Mouse (Mus musculus): ENCODE measurements around the gene S100a14. TPM values are rescaled to one million over a fixed set of nuclear protein-coding genes. Genes with fewer than 3 reads are reported as not detected.

The S100a14 gene
- polyA plus RNA-seq, 1 experiment from 2014 or later = 7.5 TPM

DNA sequence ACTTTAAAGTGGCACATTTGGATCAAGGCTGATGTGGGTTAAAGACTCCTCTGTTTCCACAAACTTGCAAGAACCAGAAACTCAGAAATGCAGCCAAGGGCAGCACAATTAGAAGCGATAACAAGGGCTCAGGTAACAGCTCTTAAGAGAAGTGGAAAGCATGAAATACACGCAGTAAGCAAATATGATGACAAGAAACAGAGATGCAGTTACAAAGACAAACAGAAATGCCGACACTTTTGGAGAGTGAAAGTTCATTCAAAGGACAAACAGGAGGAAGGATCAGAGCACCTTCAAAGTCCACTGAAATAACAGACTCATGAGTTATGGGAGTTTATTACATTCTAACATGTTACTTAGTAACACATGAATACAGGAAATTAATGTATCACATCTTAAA is 20.3 kb upstream of the S100a14 start:
- WGBS = 71% methylated on average over 3 of the region's 3 CpGs
- no peak overlapping the region for H3K4me2 ChIP-seq (replicated peaks; ENCODE audit: low read depth, low read length)
- ATAC-seq (ENCODE audit: low FRiP score, low TSS enrichment) = no peak

DNA sequence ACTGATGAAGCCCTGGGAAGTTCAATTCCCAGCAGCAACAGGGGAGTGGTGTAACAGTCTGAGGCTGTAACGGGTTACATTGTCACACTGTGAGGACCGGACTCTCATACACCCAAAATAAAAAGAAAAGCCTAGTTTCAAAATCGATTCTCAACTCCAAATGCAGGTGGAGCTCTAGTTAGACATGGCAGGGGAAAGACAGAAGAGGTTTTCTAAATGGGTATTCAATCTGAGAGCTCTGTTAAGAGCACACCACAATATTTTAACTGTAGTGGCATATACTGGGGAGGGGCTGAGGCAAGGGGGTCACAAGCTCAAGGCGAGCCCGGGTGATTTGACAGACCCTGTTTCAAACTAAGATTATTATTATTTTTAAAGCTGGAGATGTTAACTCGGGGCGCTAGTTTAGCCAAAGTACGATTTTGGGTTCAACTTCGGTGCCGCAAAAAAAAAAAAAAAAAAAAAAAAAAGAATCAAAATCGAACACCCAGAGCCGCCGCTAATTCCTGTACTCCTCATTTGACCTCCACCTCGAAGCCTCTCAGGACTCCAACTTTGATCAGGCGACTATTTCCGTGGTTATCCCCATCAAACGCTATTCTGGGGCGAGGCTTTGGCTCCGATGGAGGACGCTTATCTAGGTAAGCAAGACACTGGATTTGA is 18.2 kb upstream of the S100a14 start:
- Histone ChIP-seq H3K27ac (ENCODE audit: low read length) (peak overlapping the region; percentile 98), H3K27me3 (ENCODE audit: insufficient read depth, low read length) (no peaks in the 10 kb centered on the region), H3K4me1 (ENCODE audit: insufficient read depth, low read length) (peaks cover 15% of the 10 kb centered on the region), H3K4me2 (replicated peaks; ENCODE audit: low read depth, low read length) (peak overlapping the region; percentile 74), H3K4me3 (ENCODE audit: low read length) (peak overlapping the region; percentile 98), H3K9ac (replicated peaks; ENCODE audit: low read length) (peak overlapping the region; percentile 100), H3K36me3 (ENCODE audit: insufficient read depth, low read length) (peaks cover 34% of the 10 kb centered on the region), H3K9me3 (ENCODE audit: low read length) (no peaks in the 10 kb centered on the region)
- ATAC-seq (ENCODE audit: low FRiP score, low TSS enrichment) = no peak
- 2% methylated on average over 20 of the region's 20 CpGs for WGBS

More for the DNA sequence above, 20.3 kb upstream of the S100a14 start:
- H3K9me3 ChIP-seq (ENCODE audit: low read length) = no peaks in the 10 kb centered on the region
- H3K27me3 ChIP-seq (ENCODE audit: insufficient read depth, low read length) = no peaks in the 10 kb centered on the region
- H3K4me3 ChIP-seq (ENCODE audit: low read length) = no peak overlapping the region
- H3K9ac ChIP-seq (replicated peaks; ENCODE audit: low read length) = no peak overlapping the region
- peaks cover 53% of the 10 kb centered on the region for H3K36me3 ChIP-seq (ENCODE audit: insufficient read depth, low read length)
- no peak overlapping the region for H3K27ac ChIP-seq (ENCODE audit: low read length)
- H3K4me1 ChIP-seq (ENCODE audit: insufficient read depth, low read length) = peaks cover 13% of the 10 kb centered on the region

DNA sequence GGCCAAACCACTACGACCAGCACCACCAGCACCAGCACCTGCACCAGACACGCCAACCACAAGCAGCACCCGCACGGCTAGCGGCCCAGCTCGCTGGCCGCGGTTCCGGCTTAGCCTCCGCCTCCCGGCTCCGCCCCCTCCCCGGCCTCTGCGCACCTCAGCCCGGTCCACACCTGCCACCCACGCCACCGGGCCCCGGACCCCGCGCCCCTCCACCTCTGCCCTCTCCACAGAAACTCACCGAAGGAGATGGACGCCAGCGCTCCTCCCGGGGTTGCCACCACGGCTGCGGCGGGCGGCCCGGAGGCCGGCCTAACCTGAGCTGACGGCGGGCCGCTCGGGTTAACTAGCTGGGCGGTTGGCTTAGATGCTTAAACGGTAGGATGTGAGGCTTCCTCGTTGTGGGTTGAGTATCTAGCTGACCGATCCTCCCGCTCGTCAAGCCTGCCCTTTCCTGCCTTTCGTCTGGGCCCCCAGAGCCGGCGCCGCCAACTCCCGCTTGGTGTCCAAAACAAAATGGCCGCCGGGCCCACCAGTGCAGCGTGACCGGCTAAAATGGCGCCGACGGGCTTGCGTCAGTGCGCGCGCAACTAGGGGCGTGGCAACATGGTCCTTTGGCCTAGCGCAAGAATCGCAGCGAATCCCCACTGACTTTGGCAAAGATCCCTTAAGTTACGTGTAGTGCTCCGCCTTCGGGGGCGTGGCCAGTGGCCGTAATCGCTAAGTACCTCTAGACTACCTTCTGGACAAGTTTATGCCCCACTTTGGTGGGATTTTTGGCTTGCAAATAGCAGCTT is 17.5 kb upstream of the S100a14 start, which contains the start of gene Chtop:
TSS of gene Chtop (minus strand) at position 549 of the 797 bp plus-strand sequence.
- WGBS = under 1% methylated on average over 64 of the region's 66 CpGs
- ATAC-seq (ENCODE audit: low FRiP score, low TSS enrichment) = peak; percentile 93
- peak within 1 kb of the TSS; percentile 74 for H3K4me2 ChIP-seq (replicated peaks; ENCODE audit: low read depth, low read length)
- peaks cover 32% of the 10 kb centered on the region for H3K36me3 ChIP-seq (ENCODE audit: insufficient read depth, low read length)
- H3K27me3 ChIP-seq (ENCODE audit: insufficient read depth, low read length) = no peaks in the 10 kb centered on the region
- peak within 1 kb of the TSS; percentile 98 for H3K27ac ChIP-seq (ENCODE audit: low read length)
- peak within 1 kb of the TSS; percentile 98 for H3K4me3 ChIP-seq (ENCODE audit: low read length)
- no peaks in the 10 kb centered on the region for H3K9me3 ChIP-seq (ENCODE audit: low read length)
- peak within 1 kb of the TSS; percentile 100 for H3K9ac ChIP-seq (replicated peaks; ENCODE audit: low read length)
- H3K4me1 ChIP-seq (ENCODE audit: insufficient read depth, low read length) = peaks cover 21% of the 10 kb centered on the region

DNA sequence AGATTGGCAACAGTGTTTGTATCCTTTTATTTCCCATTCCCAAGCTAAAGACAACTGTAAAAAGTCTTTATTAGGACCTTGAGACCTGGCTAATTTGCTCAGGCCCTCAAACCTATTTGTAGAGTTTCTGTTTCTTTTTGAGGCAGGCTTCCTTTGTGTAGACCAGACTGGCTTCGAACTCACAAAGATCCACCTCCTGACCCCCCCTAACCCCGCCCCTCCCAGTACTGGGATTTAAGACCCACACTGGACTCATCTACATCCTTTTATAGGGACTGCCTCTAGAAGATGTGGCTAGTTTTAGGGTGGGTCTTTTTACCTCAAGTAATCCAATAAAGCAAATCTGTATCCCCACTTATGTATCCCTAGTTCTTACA is 16.9 kb upstream of the S100a14 start:
- WGBS = 24% methylated on average over 2 of the region's 2 CpGs
- peak overlapping the region; percentile 98 for H3K4me3 ChIP-seq (ENCODE audit: low read length)
- no peaks in the 10 kb centered on the region for H3K9me3 ChIP-seq (ENCODE audit: low read length)
- peak overlapping the region; percentile 44 for H3K9ac ChIP-seq (replicated peaks; ENCODE audit: low read length)
- H3K27me3 ChIP-seq (ENCODE audit: insufficient read depth, low read length) = no peaks in the 10 kb centered on the region
- no peak for ATAC-seq (ENCODE audit: low FRiP score, low TSS enrichment)
- H3K4me1 ChIP-seq (ENCODE audit: insufficient read depth, low read length) = peaks cover 26% of the 10 kb centered on the region
- H3K4me2 ChIP-seq (replicated peaks; ENCODE audit: low read depth, low read length) = peak overlapping the region; percentile 74
- H3K36me3 ChIP-seq (ENCODE audit: insufficient read depth, low read length) = peaks cover 27% of the 10 kb centered on the region
- peak overlapping the region; percentile 84 for H3K27ac ChIP-seq (ENCODE audit: low read length)

DNA sequence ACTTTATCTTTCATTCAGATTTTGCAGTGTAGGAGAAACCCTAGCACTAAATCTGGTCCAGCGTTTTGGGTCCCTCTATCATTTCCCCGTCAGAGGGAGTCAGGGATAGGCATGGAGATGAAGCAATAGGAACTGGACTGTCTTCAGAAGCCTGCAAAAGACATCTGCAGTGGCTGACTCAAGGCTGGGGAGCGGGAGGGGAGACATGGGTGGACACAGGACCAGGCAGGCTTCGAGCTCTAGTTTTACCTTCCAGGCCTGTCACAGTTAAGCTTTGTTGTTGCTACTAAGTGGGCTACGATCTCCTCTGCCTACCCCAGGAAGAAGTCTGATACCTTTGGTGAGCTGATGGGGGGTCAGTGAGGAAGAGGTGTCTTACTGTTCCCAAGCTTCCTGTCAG is 14.4 kb upstream of the S100a14 start:
- H3K36me3 ChIP-seq (ENCODE audit: insufficient read depth, low read length) = peaks cover 10% of the 10 kb centered on the region; the same call in 1 of the 2 replicates
- 83% methylated on average over 5 of the region's 5 CpGs for WGBS
- H3K4me3 ChIP-seq (ENCODE audit: low read length) = no peak overlapping the region
- H3K9ac ChIP-seq (replicated peaks; ENCODE audit: low read length) = no peak overlapping the region
- no peak overlapping the region for H3K27ac ChIP-seq (ENCODE audit: low read length)
- peaks cover 31% of the 10 kb centered on the region for H3K4me1 ChIP-seq (ENCODE audit: insufficient read depth, low read length)
- ATAC-seq (ENCODE audit: low FRiP score, low TSS enrichment) = no peak
- H3K9me3 ChIP-seq (ENCODE audit: low read length) = no peaks in the 10 kb centered on the region
- H3K4me2 ChIP-seq (replicated peaks; ENCODE audit: low read depth, low read length) = no peak overlapping the region
- no peaks in the 10 kb centered on the region for H3K27me3 ChIP-seq (ENCODE audit: insufficient read depth, low read length)

DNA sequence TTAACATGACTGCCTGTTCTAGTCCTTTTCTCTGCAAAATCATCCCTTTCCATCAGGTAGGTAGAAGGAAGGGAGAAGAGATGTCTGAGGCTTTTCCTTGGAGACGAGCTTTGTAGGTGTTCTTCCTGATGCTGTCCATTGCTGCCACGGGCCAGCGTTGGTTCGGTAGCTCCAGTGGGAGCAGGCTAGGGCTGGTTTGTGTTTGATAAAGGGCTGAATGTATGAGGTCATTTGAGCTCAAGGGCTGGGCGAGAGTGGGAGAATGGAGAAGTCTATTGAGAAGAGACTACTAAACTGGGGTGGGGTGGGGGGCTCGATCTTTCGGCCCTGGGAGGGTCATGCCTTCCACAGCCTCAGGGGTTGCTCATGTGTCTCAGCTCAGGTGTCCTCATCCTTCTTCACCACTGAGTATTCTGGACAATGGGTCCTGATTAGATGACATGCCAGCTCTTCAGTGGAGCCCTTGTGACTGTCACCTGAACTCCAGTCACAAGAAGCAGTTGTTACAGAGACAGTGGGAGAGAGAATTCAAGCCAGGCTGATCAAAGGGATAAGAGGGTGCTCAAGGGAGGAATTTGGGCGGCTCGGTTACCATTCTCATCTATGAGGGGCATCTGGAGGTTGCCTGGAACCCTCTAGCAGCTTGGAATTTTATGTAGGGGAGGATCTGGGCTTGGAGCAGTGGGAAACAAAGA is 13.6 kb upstream of the S100a14 start:
- peak overlapping the region; percentile 88 for H3K4me2 ChIP-seq (replicated peaks; ENCODE audit: low read depth, low read length)
- peak overlapping the region; percentile 70; the same call in 1 of the 2 replicates for H3K9ac ChIP-seq (replicated peaks; ENCODE audit: low read length)
- peak overlapping the region; percentile 57; the same call in 1 of the 2 replicates for H3K4me3 ChIP-seq (ENCODE audit: low read length)
- ATAC-seq (ENCODE audit: low FRiP score, low TSS enrichment) = no peak
- no peaks in the 10 kb centered on the region for H3K9me3 ChIP-seq (ENCODE audit: low read length)
- 68% methylated on average over 9 of the region's 9 CpGs for WGBS
- no peaks in the 10 kb centered on the region for H3K27me3 ChIP-seq (ENCODE audit: insufficient read depth, low read length)
- peaks cover 23% of the 10 kb centered on the region for H3K4me1 ChIP-seq (ENCODE audit: insufficient read depth, low read length)
- H3K36me3 ChIP-seq (ENCODE audit: insufficient read depth, low read length) = 0 out of 2 replicates have a peak, but pooled peaks cover 6% of the 10 kb centered on the region
- H3K27ac ChIP-seq (ENCODE audit: low read length) = no peak overlapping the region

DNA sequence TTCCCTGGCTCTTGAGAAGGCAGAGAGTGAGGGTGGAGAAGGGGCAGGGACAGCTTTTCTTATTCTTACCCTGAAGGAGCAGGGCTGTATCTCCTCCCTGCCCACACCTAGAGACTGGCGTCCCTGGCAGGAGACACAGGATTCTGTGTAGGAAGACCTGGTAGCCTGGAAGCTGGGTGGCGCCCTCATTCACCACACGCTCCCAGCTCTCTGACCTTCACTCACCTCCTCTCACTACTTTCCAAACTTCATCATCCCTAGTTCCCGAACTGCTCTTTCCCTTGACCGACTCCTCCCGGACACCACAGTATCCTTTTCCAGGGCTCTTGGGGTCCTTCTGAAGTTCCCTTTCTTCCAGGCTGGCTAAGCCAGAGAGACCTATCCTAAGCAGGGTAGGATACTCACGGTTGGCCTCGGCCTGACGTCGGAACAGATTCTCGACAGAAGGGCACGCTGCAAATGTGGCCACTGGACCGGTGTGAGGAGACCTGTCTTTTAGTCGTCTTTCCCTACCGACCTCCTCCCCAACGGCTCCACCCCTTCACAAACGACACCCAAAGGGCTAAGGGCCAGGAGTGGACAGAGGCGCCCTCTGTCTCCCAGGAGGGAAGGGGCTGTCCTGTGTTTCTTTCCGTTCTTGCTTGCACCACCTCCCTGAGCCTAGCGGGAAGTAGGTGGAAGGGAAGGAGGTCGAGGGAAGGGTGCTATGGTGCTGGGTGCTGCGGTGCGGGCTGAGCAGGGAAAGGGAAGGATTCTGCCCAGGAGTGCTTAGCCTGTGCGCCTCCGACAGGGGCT is 12.7 kb upstream of the S100a14 start, which contains the start of the genes S100a1 and S100a13:
TSS of gene S100a1 (minus strand) at position 597 of the 795 bp plus-strand sequence.
TSS of gene S100a13 (plus strand) at position 640 of the 795 bp plus-strand sequence.
- Histone ChIP-seq H3K9ac (replicated peaks; ENCODE audit: low read length) (peak within 1 kb of the TSS; percentile 70), H3K36me3 (ENCODE audit: insufficient read depth, low read length) (0 out of 2 replicates have a peak, but pooled peaks cover 6% of the 10 kb centered on the region), H3K27me3 (ENCODE audit: insufficient read depth, low read length) (no peaks in the 10 kb centered on the region), H3K4me3 (ENCODE audit: low read length) (peak within 1 kb of the TSS; percentile 57), H3K27ac (ENCODE audit: low read length) (peak within 1 kb of the TSS; percentile 59), H3K4me2 (replicated peaks; ENCODE audit: low read depth, low read length) (peak within 1 kb of the TSS; percentile 88), H3K4me1 (ENCODE audit: insufficient read depth, low read length) (peaks cover 22% of the 10 kb centered on the region), H3K9me3 (ENCODE audit: low read length) (no peaks in the 10 kb centered on the region)
- ATAC-seq (ENCODE audit: low FRiP score, low TSS enrichment) = peak; percentile 60
- WGBS = 3% methylated on average over 25 of the region's 25 CpGs

DNA sequence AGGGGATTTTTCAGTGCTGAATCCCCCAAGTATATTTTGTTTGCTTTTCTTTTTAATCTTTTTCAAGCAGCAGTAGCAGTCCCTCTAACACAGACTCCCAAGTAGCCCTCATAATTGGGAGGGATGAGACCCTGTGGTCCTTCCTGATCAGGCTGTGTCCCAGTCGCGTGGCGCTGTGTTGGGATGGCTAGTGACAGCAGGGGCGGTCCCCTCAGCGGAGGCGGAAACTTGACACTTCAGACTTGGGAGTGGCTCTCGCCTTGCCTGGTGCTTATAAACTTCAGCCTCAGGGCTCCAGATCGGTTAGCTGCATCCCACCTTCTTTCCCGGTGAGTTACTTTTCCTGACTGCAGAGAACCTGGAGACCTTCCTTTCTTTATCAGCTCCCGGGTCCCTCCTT is 12.0 kb upstream of the S100a14 start:
- Histone ChIP-seq H3K27me3 (ENCODE audit: insufficient read depth, low read length) (no peaks in the 10 kb centered on the region), H3K9me3 (ENCODE audit: low read length) (no peaks in the 10 kb centered on the region), H3K4me2 (replicated peaks; ENCODE audit: low read depth, low read length) (peak overlapping the region; percentile 88), H3K27ac (ENCODE audit: low read length) (peak overlapping the region; percentile 59), H3K9ac (replicated peaks; ENCODE audit: low read length) (peak overlapping the region; percentile 70), H3K36me3 (ENCODE audit: insufficient read depth, low read length) (0 out of 2 replicates have a peak, but pooled peaks cover 6% of the 10 kb centered on the region), H3K4me1 (ENCODE audit: insufficient read depth, low read length) (peaks cover 22% of the 10 kb centered on the region), H3K4me3 (ENCODE audit: low read length) (peak overlapping the region; percentile 57)
- 0% methylated on average over 10 of the region's 10 CpGs for WGBS
- peak; percentile 88 for ATAC-seq (ENCODE audit: low FRiP score, low TSS enrichment)

DNA sequence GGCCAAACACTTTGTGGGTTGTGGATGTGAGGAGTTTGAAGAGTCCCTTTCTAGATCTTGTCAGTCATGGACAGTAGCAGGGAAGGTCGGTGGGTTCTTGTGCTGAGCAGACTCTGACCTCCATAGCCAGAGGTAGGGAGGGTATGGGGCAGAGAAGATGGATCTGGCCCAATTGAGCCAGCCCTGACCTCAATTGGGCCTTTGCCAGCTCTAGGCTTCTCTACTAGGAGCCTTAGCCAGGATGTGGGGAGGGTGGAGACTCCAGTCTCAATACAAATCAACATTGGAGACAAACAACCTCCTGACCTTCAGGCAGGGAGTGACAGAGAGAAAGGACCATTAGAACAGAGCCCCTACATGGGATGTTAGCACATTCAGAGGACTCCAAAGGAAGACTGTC is 11.4 kb upstream of the S100a14 start:
- Histone ChIP-seq H3K9ac (replicated peaks; ENCODE audit: low read length) (peak overlapping the region; percentile 70), H3K36me3 (ENCODE audit: insufficient read depth, low read length) (0 out of 2 replicates have a peak, but pooled peaks cover 6% of the 10 kb centered on the region), H3K27me3 (ENCODE audit: insufficient read depth, low read length) (no peaks in the 10 kb centered on the region), H3K9me3 (ENCODE audit: low read length) (no peaks in the 10 kb centered on the region), H3K4me3 (ENCODE audit: low read length) (peak overlapping the region; percentile 57), H3K27ac (ENCODE audit: low read length) (0 out of 2 replicates have a peak overlapping the region, but pooled peaks have one; percentile 7), H3K4me1 (ENCODE audit: insufficient read depth, low read length) (peaks cover 22% of the 10 kb centered on the region), H3K4me2 (replicated peaks; ENCODE audit: low read depth, low read length) (peak overlapping the region; percentile 88)
- ATAC-seq (ENCODE audit: low FRiP score, low TSS enrichment) = peak; percentile 7; the same call in 1 of the 2 replicates
- 65% methylated on average over 1 of the region's 1 CpGs for WGBS
